Mouse (Mus musculus) c-Kit-negative CD71-positive TER-119-positive erythroid progenitor cells, embryonic 14.5 days (primary cell): ENCODE results near the gene Golga4.
"Not testable (repeated sequence)": the region's sequence is repeated elsewhere in the genome, so short reads cannot be mapped to it uniquely, and the experiment has no call there.

Experiments used
- DNase-seq: peaks from one replicate; pipeline ENCODE4 v3.0.0-alpha.2; 2013; ENCODE audit warnings: low read depth, low spot score

Gene Golga4

DNA sequence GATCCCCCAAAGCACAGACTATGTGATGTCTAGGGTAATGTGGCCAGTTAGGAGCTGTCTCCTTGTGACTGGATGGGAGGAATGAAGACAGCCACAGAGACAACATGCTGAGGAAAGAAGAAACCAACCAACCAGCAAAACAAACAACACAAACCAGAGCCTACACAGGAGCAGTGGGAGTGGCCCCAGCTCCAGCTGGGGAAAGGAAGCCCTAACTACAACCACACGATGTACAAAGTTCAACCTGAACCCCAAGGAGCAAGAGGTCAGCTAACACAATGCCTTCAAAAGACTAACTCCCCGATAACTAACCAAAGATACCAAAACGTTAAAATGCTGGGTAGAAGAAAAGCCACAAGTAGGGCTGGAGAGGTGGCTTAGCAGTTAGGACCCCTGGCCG is 81.0 kb downstream of the Golga4 start:
- DNase-seq = no peak

- DNase-seq = no peak
These were observed 83.2 kb downstream of the Golga4 start for GRCm38 (mm10) chr9:118589249-118589648.

- no peak for DNase-seq
These were observed 84.2 kb downstream of the Golga4 start for GRCm38 (mm10) chr9:118590230-118590629.

DNA sequence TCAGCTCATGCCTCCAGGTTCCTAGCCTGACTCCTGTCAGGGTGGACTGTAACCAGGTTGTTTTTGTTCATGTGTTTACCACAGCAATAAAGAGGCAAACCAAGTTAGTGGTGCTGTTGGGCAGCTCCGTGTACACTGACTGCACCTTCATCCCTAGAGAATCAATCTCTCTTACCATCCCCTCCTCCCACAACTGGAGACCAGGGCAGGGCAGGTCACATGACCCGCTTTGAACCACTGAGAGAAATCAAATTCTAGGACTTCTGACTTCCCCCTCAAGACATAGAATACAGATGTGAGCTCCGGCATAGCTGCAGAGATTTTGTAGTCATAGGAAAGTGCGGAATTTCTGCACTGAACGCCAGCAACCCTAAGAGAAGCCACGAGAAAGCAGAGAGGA is 85.6 kb downstream of the Golga4 start:
- no peak for DNase-seq

DNA sequence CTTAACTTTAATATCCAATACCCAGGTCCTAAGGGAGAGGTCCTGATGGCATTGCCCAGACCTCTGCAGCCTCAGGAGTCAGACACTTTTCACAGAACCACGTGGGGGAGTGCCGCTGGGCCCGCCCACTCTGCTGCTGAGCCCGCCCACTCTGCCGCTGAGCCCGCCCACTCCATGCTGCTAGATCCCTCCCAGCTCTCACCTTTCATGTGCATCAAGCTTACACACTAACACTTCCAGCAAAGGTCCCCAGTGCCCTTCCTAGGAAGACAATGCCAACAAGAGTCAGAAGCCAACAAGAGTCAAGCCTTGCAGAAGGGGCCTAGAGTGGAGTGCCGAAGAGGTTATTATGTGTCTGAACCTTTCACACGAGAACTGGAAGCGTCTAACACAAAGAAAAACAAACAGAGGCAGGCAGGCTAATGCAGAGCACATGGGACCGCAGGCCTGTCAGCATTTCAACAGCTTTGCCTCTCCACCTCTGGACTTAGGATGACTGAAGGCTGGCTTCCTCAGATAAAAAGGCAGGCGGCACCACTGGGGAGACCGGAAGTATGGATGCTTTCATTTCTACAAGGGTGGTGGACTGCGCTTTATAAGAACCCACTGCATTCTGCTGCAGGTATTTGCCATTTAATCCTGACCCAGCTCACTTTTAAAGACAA is 86.7 kb downstream of the Golga4 start:
- DNase-seq = no peak

DNA sequence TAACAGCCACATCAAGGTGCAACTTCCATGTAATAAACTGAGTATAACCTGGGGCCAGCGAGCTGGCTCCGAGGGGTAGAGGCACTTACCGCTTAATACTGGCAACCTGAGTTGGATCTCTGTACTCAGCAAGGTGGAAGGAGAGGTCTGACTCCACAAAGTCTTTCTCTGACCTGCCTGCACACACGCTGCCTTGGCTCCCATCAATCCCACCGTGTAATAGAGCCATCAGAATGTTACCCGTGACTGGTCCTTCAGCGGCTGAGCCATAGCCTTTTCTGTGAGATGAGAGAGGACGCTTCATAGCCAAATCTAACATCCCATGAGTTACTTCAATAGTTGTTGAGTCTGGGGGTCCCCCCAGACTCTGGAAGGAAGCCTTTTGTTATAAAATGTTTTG is 87.4 kb downstream of the Golga4 start:
- no peak for DNase-seq

DNA sequence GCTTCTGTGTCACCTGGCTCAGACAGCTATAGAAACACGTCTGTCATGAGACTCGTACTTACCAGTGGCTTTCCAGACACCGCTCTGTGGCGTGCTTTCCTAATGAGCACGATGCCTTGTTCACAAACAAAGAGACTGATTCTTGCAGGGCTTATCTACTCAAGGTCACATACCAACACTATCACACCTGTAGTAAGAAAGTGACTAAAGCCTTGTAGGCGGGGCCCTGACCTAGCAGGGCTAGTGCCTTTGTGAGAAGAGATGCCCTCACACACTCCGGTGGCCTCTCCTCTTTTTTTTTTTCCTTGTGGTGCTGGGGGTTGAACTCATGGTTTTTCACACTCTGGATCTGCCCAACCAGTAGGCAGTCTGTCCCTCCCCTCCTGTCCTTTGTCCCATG is 90.7 kb downstream of the Golga4 start:
- no peak for DNase-seq

- not testable (repeated sequence) for DNase-seq
These were observed 94.3 kb downstream of the Golga4 start for GRCm38 (mm10) chr9:118600393-118600792.

GRCm38 (mm10) chr9:118602576-118602975 is 96.5 kb downstream of the Golga4 start:
- DNase-seq = no peak

DNA sequence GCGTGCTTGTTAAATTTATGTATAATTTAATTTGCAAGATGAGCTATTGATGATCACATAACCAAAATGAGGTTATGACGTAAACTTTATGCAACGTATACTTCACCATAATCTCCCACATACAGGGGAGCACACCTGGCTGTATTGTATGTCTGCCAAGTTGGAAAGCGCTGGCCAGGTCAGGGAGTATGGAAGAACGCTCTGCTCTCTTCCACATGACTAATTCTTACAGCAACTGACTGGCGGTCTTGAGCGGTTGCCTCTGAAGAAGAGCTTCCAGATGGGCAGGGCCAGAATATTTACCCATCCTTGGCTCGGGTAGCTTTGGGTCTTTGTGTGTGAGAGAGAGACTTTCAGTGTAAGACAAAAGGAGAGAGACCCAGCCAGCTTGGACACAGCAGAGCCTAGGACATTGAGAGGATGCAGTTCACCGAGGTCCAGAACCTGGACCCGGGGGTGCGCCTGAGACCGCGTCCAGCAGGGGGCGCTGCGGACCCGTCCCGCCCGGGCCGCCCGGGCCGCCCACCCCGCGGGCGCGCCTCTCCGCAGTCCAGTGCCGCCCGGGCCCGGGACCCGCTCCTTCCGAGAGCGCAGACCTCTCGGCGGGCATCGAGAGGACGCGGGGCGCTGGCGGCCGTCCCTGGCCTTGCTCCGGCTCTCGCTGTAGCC is 100.2 kb downstream of the Golga4 start, which contains the start of gene Itga9:
Gene Itga9, plus strand, starts transcription at position 543 of the 669 bp plus-strand sequence.
- DNase-seq = no peak

GRCm38 (mm10) chr9:118606817-118607371 is 100.8 kb downstream of the Golga4 start:
- no peak for DNase-seq

DNA sequence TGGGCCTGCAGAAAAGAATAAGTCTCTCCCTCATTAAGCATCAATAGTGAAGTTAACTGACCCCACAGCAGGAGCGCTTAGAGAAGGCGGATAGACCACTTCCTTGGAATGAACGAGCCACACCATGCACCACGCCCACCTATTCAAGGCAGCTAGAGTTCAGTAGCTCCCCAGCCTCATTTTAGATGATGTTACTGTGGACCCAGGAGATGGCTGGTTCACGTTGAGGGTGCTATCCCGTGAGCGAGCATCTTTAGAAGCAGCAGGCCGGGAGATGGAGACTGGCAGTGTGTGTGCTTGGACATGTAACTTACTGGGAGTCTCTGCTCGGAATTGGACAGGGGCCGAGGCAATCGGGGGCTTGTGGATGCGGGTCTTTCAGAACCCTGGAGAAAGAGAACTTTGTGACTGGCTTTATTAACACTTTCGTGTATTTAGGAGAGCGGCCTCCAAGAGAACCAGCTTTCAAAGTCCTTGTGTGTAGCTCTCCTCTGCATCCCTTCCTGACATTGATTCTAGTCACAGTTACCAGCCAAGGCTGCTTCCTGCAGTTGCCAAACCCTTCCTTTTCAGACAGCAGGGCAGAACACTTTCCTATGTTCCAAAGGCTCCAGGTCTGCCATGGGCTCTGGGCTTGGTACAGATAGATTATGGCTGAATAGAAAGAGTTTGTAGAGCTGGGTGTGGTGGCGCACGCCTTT is 101.8 kb downstream of the Golga4 start:
- no peak for DNase-seq

- no peak for DNase-seq
These were observed 102.5 kb downstream of the Golga4 start for GRCm38 (mm10) chr9:118608556-118608955.

GRCm38 (mm10) chr9:118610060-118610459 is 104.0 kb downstream of the Golga4 start:
- DNase-seq = no peak

GRCm38 (mm10) chr9:118611111-118611541 is 105.1 kb downstream of the Golga4 start:
- no peak for DNase-seq

- no peak for DNase-seq
These were observed 106.0 kb downstream of the Golga4 start for GRCm38 (mm10) chr9:118611958-118612581.

- no peak for DNase-seq
These were observed 111.2 kb downstream of the Golga4 start for GRCm38 (mm10) chr9:118617237-118617636.

DNA sequence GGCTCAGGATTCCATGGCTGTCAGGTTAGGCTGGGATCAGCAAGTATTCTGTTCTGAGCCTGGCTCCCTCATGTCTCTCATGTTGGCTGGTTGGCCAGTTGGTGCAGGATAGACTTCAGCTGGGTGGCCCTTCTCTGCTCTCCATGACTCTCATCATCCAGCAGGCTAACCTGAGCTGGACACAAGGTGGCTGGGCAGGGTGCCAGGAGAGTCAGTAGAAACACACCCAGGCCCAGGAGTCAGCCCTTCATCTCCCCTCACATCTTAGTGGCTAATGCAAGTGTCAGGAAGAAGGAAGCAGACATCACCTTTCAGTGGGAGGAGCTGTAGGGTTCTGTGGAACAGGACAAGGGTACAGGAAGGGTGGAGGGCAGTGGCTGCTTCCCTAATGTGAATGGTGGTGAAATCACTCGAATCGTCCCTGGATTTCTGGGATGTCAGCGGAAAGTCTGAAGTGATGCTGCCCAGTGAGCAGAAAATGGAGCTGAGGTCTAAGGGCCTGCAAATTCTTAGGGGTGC is 112.7 kb downstream of the Golga4 start:
- DNase-seq = no peak

DNA sequence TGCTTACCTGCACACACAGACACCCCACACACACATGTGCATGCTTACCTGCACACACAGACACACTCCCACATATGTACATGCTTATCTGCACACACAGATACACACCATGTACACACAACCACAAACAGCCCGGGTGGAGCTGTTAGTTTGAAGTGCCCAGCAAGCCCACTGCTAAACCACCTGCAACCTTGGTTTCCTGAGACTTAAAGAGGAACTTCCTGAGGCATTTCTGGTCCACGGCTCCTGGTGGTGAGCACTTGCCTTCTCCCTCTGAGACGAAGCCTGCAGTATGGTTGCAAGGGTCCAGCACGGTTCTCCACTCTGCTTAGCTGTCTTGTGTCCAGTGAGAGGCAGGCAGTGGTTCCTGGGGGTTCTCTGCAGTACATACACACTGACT is 114.7 kb downstream of the Golga4 start:
- no peak for DNase-seq

GRCm38 (mm10) chr9:118621691-118622090 is 115.6 kb downstream of the Golga4 start:
- DNase-seq = no peak

DNA sequence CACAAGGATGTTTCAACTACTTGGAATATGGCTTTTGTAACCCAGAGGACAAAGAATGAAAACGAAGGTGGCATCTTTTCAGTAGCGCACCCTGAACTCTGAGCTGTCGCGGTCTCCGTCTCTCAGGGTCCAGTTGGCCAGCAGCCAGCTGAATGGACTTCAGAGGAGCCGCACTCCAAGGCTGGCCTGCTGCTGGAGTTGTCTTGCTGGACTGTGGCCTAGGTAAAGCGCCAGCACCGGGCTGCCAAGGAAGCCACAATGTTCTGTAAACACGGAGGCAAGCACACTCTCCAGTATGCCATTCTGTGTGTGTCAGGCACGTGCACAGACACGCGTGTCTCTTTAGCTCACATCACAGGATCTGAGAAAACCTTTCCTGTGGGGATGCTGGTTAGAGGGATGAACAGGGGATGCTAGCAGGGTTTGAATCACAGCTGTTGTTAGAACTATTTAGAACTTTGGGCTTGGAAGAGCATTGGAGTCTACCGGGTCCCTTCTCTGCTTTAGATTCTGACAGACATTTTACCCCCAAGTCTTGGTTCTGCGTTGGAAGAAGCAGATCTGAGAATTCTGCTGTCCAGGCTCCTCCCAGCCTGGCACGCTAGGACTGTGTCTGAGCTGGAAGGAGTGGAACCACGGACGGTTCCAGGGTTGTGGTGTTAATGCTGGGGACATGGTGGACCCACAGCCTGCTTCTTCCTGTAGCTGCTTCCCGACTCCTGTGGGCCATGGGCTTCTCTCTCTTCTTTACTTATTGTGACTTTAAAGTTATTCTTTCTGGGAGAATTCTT is 116.5 kb downstream of the Golga4 start:
- DNase-seq = no peak
